Mouse (Mus musculus): Measurements from ENCODE around the gene Ipcef1.

DNA sequence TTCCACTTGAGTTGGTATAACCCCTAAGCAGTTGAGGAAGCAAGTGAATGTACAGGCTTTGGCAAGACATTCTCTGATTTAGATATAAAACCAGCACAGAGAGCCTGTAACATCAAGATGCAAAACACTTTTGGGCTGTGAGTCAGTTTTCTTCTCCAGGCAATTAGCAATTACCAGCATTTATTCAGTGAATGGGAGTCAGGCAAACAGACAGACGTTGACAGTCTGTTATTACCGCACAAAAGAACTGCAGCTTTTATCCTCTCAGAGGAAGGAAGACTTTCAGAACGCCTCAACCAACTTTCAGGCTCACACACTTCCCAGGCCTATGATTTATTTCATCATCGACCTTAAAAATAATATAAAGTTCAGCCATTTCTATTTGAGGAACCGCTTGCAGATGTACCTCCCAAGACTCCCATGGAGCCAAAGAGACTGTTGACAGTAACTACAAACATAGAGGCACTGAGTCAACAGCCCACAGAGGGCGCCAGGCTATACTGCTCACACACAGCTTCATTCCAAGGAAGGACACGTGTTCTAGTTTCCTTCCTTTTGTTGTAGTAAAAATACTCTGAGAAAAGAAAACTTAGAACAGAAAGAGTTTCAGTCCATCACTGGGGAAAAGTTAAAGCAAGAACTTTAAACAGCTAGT is 180.7 kb downstream of the Ipcef1 start:
- TF ChIP-seq EP300 (IDR thresholded peaks at IDR 0.05), result no peak
- TF ChIP-seq CTCF (IDR thresholded peaks at IDR 0.05), result no peak
